Mouse (Mus musculus) forebrain, embryonic 10.5 days (tissue): Measurements from ENCODE around the gene B3gnt3. TPM values are rescaled to one million over a fixed set of nuclear protein-coding genes. Genes with fewer than 3 reads are reported as not detected.
"Not testable (repeated sequence)": the region's sequence is repeated elsewhere in the genome, so short reads cannot be mapped to it uniquely, and the experiment has no call there.

Experiments used
- DNase-seq: peaks from one replicate; pipeline ENCODE4 v3.0.0-alpha.2; 2017; ENCODE audit warnings: low spot score; ENCODE audit errors: extremely low spot score
- H3K27ac ChIP-seq: fragments of 300-500 bp; sonication (generic); 2 replicates; pipeline ENCODE4 v1.5.1; 2016; ENCODE audit warnings: mild to moderate bottlenecking
- H3K27me3 ChIP-seq: fragments of 300-500 bp; sonication (generic); 2 replicates; pipeline ENCODE4 v1.6.1; 2016; ENCODE audit warnings: mild to moderate bottlenecking; ENCODE audit not compliant: poor library complexity, severe bottlenecking
- H3K36me3 ChIP-seq: fragments of 300-500 bp; sonication (generic); replicated peaks from 2 replicates; pipeline ENCODE4 v1.6.1; 2016; ENCODE audit warnings: mild to moderate bottlenecking, moderate library complexity
- H3K4me1 ChIP-seq: fragments of 300-500 bp; sonication (generic); 2 replicates; pipeline ENCODE4 v1.6.1; 2016
- H3K4me3 ChIP-seq: fragments of 300-500 bp; sonication (generic); 2 replicates; pipeline ENCODE4 v1.5.1; 2016; ENCODE audit warnings: mild to moderate bottlenecking, moderate library complexity
- H3K9me3 ChIP-seq: fragments of 300-500 bp; sonication (generic); 2 replicates; pipeline ENCODE4 v1.6.1; 2016; ENCODE audit warnings: mild to moderate bottlenecking, moderate library complexity
- WGBS: fragments of 180-500 bp; shearing (Covaris S2); methylation state at CpG from one replicate; pipeline ENCODE4 v1.1.7; 2016; 5-methylcytosine and 5-hydroxymethylcytosine counted together
- polyA plus RNA-seq: library from polyadenylated mRNA; unstranded; fragments of >200 nt; fragmentation: Nextera tagmentation; extraction: Ambion mirVana; gene quantifications from 2 replicates; pipeline ENCODE4 v1.2.1, GENCODE M21; 2016

Gene B3gnt3
- 0.41 and 0.69 TPM in 2 replicates for polyA plus RNA-seq

DNA sequence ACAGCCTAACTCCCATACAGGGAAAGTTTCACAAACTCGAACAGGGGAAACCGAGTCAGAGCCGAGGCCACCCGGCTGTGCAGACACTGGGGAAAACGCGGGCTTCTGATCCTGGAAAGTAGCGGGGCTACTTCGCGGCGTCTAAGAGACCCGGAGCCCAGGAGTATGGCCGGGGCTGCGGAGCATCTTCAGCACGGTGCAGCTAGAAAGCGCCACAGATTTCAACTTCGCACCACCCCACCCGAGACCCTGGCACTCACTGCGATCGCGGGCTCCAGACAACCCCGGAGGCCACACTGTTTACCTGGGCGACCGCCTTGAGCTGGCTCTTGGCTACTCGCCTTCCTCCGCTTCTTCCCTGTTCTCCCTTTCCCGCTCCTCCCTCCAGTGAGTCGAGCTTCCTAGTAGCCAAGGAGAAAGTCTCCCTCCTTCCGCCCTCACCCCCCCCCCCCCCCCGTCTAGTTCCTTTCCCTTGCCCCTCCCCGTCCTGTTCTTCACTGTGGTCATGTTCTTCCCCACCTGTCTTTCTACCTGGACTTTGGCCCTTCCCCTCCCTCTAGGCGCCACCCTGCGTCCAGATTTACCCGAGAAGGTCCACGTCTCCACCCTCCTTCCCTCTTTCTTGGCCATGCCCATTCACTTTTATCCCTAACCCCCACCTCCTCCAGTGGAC is at the start of gene B3gnt3:
B3gnt3 (minus strand) TSS at position 376 of the 673 bp plus-strand sequence.
- Histone ChIP-seq H3K4me3 (peak within 1 kb of the TSS; percentile 19; the same call in 1 of the 2 replicates), H3K27ac (no peak within 1 kb of the TSS), H3K36me3 (no peaks in the 10 kb centered on the region), H3K9me3 (no peaks in the 10 kb centered on the region), H3K4me1 (peaks cover 27% of the 10 kb centered on the region), H3K27me3 (peaks cover 95% of the 10 kb centered on the region)
- WGBS: 20% methylated on average over 33 of the region's 34 CpGs
- DNase-seq: no peak

DNA sequence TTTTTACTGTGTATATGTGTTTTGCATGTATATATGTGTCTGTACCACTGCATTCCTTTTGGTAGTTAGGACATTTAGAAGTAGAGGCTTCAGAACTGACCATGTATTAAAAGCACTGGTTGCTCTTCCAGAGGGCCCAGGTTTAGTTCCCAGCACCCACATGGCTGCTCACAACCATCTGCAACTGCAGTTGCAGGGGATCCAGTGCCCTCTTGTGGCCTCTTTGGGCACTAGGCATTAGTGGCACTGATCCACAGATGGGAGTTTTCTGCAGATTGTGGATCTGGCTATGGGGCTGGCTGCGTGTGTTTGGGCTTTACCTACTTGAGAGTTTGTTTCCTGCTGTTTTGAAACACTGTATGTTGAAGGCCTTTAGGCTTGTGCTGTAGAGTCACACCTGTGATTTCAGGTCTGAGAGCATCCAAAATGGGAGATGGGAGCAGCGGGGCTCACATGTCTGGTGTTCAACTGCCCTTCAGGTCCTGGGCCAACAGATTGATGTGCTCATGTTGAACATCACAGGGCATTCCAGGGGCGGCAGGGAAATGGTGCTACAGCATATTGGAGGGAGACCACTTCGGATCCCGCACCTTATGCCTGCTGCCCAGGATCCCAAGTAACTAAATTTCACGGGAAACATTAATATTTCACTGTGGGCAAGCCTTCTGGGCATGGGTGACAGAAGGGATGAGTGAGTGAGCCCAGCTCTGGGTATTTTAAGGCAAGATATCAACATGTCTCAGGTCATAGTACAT is 47.9 kb upstream of the B3gnt3 start:
- not testable (repeated sequence) for H3K36me3 ChIP-seq, H3K4me1 ChIP-seq, H3K27me3 ChIP-seq, H3K27ac ChIP-seq, H3K4me3 ChIP-seq, H3K9me3 ChIP-seq
- 80% methylated on average over 6 of the region's 6 CpGs for WGBS
- peak; percentile 12 for DNase-seq

DNA sequence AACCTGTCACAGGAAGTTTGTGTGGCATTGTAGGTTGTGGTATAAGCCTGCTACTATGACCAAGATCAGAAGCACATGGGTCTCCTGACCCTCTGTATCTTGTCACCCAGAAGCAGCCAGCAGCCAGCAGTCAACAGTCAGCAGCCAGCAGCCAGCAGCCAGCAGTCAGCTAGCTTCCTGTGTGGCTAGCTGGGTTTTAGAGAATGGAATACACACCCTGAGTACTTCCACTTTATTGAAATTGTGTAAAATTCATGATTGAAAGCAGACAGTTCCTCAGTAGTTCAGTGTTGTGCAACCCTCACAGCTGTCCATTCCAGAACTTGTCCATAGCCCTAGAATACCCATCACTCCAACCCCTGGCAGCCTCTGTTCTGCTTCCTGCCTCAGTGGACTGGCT is 45.5 kb upstream of the B3gnt3 start:
- not testable (repeated sequence) for H3K4me3 ChIP-seq, H3K4me1 ChIP-seq, H3K9me3 ChIP-seq, H3K36me3 ChIP-seq, H3K27me3 ChIP-seq, H3K27ac ChIP-seq
- peak; percentile 6 for DNase-seq

DNA sequence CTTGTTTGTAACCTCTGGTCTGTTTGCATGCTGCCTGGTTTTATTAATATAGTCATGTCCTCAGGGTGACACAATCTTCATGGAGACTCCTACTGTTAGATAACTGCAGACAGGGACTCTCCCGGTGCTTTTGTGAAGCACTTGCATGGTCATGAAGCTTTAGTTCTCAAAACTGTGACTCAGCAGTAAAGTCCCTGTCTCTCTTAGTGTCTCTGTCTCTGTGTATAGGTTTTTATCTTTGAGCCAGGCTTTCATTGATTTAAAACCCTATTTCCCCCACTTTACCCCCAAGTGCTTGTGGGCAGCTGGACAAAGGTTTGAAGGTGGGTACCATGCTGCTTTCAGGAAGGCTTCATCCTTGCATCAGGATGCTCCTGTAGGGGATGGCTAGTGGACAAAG is 43.7 kb upstream of the B3gnt3 start:
- Histone ChIP-seq H3K36me3 (no peaks in the 10 kb centered on the region), H3K27ac (no peak overlapping the region), H3K27me3 (peaks cover 18% of the 10 kb centered on the region), H3K4me1 (peaks cover 13% of the 10 kb centered on the region), H3K4me3 (no peak overlapping the region), H3K9me3 (peaks cover 7% of the 10 kb centered on the region; the same call in 1 of the 2 replicates)
- WGBS: 93% methylated on average over 1 of the region's 1 CpGs
- peak; percentile 4 for DNase-seq

DNA sequence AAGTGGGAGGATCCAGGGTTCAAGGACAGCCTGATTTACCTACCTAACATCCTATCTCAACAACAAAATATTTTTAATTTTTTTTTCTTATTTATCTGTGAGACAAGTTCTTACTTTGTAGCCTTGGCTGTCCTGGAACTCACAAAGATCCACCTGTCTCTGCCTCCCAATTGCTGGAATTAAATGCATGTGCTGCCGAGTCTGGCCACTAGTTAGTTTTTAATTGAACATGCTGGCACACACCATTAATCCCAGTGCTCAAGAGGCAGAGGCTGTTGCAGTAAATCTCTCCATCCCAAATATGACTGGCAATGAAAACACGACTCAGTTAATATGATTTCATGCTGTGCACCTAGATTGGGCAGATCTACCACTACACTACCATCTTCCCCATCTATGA is 41.2 kb upstream of the B3gnt3 start:
- no peak for DNase-seq
- no peaks in the 10 kb centered on the region for H3K36me3 ChIP-seq
- H3K9me3 ChIP-seq: no peaks in the 10 kb centered on the region
- H3K4me3 ChIP-seq: no peak overlapping the region
- no peak overlapping the region for H3K27ac ChIP-seq
- peaks cover 13% of the 10 kb centered on the region for H3K4me1 ChIP-seq
- peaks cover 18% of the 10 kb centered on the region for H3K27me3 ChIP-seq
- WGBS: 70% methylated on average over 2 of the region's 2 CpGs

DNA sequence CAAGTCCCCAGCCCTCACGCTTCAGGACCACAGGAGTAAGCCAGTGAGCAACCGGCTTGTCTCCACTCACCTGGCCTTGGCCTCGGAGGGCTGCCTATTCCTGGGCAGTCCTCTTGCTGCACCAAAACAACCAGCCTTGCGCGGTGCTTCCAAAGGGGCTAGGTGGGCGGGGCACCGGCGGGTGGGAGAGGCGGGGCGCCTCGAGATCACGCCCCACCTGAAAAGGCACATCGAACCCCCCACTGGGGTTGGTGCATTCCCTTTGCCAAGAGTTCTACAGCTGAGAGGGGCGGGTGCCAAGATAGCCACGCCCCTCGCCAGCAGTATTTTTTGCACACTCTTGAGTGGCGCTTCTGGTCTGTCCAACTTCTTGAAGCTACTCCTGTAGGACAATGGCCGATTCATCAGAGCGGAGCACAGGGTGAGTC is 40.1 kb upstream of the B3gnt3 start:
- DNase-seq: no peak

GRCm38 (mm10) chr8:71741226-71741625 is 39.6 kb upstream of the B3gnt3 start:
- Histone ChIP-seq H3K4me1 (peaks cover 13% of the 10 kb centered on the region), H3K27me3 (peaks cover 18% of the 10 kb centered on the region), H3K9me3 (no peaks in the 10 kb centered on the region), H3K4me3 (peak overlapping the region; percentile 44; the same call in 1 of the 2 replicates), H3K36me3 (no peaks in the 10 kb centered on the region), H3K27ac (no peak overlapping the region)
- no peak for DNase-seq
- 36% methylated on average over 3 of the region's 3 CpGs for WGBS

More for the DNA sequence above, 40.1 kb upstream of the B3gnt3 start:
- H3K9me3 ChIP-seq: no peaks in the 10 kb centered on the region
- H3K36me3 ChIP-seq: no peaks in the 10 kb centered on the region
- 3% methylated on average over 19 of the region's 19 CpGs for WGBS
- H3K4me3 ChIP-seq: peak overlapping the region; percentile 44
- peaks cover 13% of the 10 kb centered on the region for H3K4me1 ChIP-seq
- no peak overlapping the region for H3K27ac ChIP-seq
- H3K27me3 ChIP-seq: peaks cover 18% of the 10 kb centered on the region

- not testable (repeated sequence) for H3K9me3 ChIP-seq
These were observed 36.7 kb upstream of the B3gnt3 start for GRCm38 (mm10) chr8:71738316-71738715.

GRCm38 (mm10) chr8:71731652-71732230 is 30.2 kb upstream of the B3gnt3 start:
- H3K27ac ChIP-seq: no peak overlapping the region
- no peak for DNase-seq
- H3K36me3 ChIP-seq: no peaks in the 10 kb centered on the region
- no peak overlapping the region for H3K4me3 ChIP-seq
- peaks cover 24% of the 10 kb centered on the region for H3K4me1 ChIP-seq
- no peaks in the 10 kb centered on the region for H3K9me3 ChIP-seq
- H3K27me3 ChIP-seq: peaks cover 41% of the 10 kb centered on the region
- WGBS: 47% methylated on average over 3 of the region's 3 CpGs

More at GRCm38 (mm10) chr8:71738316-71738715, 36.7 kb upstream of the B3gnt3 start:
- peaks cover 13% of the 10 kb centered on the region for H3K4me1 ChIP-seq
- not testable (repeated sequence) for H3K4me3 ChIP-seq, H3K36me3 ChIP-seq, H3K27ac ChIP-seq, DNase-seq
- peaks cover 18% of the 10 kb centered on the region for H3K27me3 ChIP-seq

- no peaks in the 10 kb centered on the region for H3K9me3 ChIP-seq
- no peak for DNase-seq
- H3K4me3 ChIP-seq: peak overlapping the region; percentile 49
- WGBS: 4% methylated on average over 16 of the region's 16 CpGs
- H3K27me3 ChIP-seq: peaks cover 67% of the 10 kb centered on the region
- peaks cover 40% of the 10 kb centered on the region for H3K4me1 ChIP-seq
- H3K36me3 ChIP-seq: no peaks in the 10 kb centered on the region
- peak overlapping the region; percentile 64 for H3K27ac ChIP-seq
These were observed 27.4 kb upstream of the B3gnt3 start for GRCm38 (mm10) chr8:71728826-71729620.

GRCm38 (mm10) chr8:71728240-71728785 is 26.7 kb upstream of the B3gnt3 start:
- peak overlapping the region; percentile 64 for H3K27ac ChIP-seq
- peaks cover 40% of the 10 kb centered on the region for H3K4me1 ChIP-seq
- DNase-seq: peak; percentile 52
- WGBS: 8% methylated on average over 20 of the region's 21 CpGs
- no peaks in the 10 kb centered on the region for H3K9me3 ChIP-seq
- peaks cover 74% of the 10 kb centered on the region for H3K27me3 ChIP-seq
- H3K36me3 ChIP-seq: no peaks in the 10 kb centered on the region
- peak overlapping the region; percentile 49 for H3K4me3 ChIP-seq
